Mouse (Mus musculus): Measurements from ENCODE around the gene Psmd7.
"Not testable (repeated sequence)": the region's sequence is repeated elsewhere in the genome, so short reads cannot be mapped to it uniquely, and the experiment has no call there.

Psmd7 gene

DNA sequence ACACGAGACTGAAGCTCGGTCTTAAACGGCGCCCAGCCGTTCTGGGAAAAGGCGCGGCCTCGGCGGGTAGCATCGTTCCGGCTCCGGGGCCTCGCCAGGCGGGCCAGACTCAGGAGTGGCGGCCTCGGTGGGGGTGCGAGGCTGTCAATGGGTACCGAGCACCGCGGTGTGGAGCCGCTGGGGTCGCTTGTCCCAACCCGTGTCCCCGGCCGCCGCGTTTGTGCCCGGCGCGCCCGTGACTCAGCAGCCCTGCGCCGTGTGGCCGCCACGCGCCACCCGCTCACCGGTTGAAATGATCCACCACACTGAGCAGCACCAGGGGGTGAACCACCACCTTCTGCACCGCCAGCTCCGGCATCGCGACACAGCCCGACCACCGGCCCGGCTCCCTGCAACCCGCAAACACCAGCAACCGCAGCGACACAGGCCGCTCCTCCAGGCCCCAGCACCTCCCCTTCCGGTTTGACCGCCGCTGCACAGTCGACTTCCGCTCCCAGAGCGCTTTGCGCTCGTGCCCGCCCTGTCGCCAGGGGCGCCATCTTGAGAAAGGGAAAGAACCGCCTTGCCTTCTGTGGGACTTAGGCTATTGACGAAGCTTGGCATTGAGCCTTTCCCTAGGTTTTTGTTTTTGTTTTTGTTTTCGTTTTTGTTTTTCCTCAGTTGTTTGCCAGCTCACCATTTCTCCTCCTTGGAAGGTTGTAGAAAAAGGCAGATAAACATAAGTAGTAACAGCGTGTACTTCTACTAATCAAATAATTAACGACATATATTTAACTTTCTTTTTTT, at the start of gene Psmd7:
Gene Psmd7 (minus strand): TSS at position 470 of the 786 bp plus-strand sequence.
- peak; percentile 96 for DNase-seq (ENCODE audit: extremely low spot score, low spot score)

- no peak for DNase-seq (ENCODE audit: extremely low spot score, low spot score)
Observed at GRCm38 (mm10) chr8:107633734-107634133, 45.5 kb upstream of the Psmd7 start.

DNA sequence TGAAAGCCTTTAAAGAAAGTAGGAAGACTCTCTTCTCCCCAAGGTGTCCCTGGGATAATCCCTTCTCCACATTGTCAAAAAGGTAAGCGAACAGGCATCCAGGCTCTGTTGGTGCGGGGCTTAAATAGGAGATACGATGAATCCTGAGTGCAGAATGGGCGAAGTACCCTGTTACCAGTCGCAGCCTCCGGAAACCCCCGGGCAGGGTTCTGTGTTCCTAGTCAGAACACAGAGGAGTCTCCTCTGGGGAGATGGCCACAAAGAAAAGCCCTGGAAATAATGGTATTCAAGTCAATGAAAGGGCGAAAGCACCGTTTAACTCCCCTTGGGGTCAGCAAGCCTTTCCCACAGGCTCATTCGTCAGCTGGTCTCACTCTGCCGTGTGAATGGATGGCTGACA, 41.4 kb upstream of the Psmd7 start:
- no peak for DNase-seq (ENCODE audit: extremely low spot score, low spot score)

- DNase-seq (ENCODE audit: extremely low spot score, low spot score), result no peak
Observed at GRCm38 (mm10) chr8:107628501-107629149, 40.4 kb upstream of the Psmd7 start.

GRCm38 (mm10) chr8:107627881-107628280, 39.6 kb upstream of the Psmd7 start:
- no peak for DNase-seq (ENCODE audit: extremely low spot score, low spot score)

GRCm38 (mm10) chr8:107624301-107624700, 36.0 kb upstream of the Psmd7 start:
- DNase-seq (ENCODE audit: extremely low spot score, low spot score), result not testable (repeated sequence)

- DNase-seq (ENCODE audit: extremely low spot score, low spot score), result no peak
Observed at GRCm38 (mm10) chr8:107621930-107622623, 33.8 kb upstream of the Psmd7 start.

DNA sequence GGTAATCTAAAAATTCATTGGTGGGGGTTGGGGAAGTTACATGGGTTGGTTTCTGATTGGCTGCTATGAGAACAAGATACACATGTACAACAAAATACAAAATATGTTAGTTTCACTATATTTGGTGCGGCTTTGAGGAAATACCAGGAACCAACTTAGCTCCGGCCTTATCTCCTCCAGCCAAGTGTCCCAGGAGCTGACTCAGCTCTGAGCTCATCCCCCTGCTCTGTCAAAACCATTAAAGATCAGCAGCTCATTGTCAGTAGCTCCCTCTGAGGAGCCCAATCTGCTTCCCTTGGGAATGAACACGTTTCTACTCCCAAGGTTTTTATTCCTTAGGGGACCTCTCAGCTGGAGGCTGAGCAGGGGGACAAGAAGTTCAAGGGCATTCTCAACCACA, 32.9 kb upstream of the Psmd7 start:
- no peak for DNase-seq (ENCODE audit: extremely low spot score, low spot score)

- no peak for DNase-seq (ENCODE audit: extremely low spot score, low spot score)
Observed at GRCm38 (mm10) chr8:107618499-107618898, 30.2 kb upstream of the Psmd7 start.

DNA sequence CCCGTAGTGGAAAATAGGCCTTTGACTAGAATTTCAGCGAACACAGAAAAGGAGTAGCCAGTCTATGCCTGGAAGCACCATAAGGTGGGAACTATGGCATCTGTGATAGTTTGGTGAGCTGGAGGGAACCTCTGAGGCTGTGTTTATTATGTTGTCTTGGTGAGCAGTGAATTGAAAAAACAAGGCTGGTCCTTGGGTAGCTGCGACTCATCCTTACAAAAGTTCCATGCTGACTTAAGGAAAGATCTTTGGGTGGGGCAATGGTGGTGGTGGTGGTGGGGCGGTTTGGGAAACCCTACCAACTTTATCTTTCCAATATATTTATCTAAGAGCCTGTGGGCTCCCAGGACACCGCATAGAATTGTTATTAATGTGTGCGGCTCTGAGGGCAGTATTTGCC, 25.1 kb upstream of the Psmd7 start:
- no peak for DNase-seq (ENCODE audit: extremely low spot score, low spot score)

GRCm38 (mm10) chr8:107610845-107611244, 22.6 kb upstream of the Psmd7 start:
- DNase-seq (ENCODE audit: extremely low spot score, low spot score), result no peak

DNA sequence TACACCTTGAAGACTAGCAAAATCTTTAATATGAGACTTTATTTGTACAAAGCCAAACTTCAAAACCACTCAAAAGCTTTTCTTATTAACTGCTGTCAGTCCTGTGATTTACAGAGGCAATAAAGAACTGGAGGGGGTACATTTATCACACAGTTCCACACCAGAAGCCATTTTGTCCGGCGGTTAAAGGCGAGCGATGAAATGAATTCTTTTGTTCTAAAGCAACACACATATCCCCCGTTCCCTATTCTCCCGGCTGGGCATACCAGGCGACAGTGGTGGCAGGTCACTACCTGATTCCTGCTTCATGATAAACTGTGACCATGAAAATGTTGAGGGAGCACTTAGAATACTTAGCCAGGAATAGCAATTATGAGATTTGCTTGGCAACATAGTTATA, 20.5 kb upstream of the Psmd7 start:
- no peak for DNase-seq (ENCODE audit: extremely low spot score, low spot score)

GRCm38 (mm10) chr8:107603026-107603425, 14.8 kb upstream of the Psmd7 start:
- peak; percentile 64 for DNase-seq (ENCODE audit: extremely low spot score, low spot score)

GRCm38 (mm10) chr8:107599691-107600090, 11.4 kb upstream of the Psmd7 start:
- no peak for DNase-seq (ENCODE audit: extremely low spot score, low spot score)

- no peak for DNase-seq (ENCODE audit: extremely low spot score, low spot score)
Observed at GRCm38 (mm10) chr8:107597731-107598130, 9.5 kb upstream of the Psmd7 start.

GRCm38 (mm10) chr8:107594817-107595216, 6.6 kb upstream of the Psmd7 start:
- DNase-seq (ENCODE audit: extremely low spot score, low spot score), result no peak

- DNase-seq (ENCODE audit: extremely low spot score, low spot score), result no peak
Observed at GRCm38 (mm10) chr8:107593967-107594729, 5.9 kb upstream of the Psmd7 start.

DNA sequence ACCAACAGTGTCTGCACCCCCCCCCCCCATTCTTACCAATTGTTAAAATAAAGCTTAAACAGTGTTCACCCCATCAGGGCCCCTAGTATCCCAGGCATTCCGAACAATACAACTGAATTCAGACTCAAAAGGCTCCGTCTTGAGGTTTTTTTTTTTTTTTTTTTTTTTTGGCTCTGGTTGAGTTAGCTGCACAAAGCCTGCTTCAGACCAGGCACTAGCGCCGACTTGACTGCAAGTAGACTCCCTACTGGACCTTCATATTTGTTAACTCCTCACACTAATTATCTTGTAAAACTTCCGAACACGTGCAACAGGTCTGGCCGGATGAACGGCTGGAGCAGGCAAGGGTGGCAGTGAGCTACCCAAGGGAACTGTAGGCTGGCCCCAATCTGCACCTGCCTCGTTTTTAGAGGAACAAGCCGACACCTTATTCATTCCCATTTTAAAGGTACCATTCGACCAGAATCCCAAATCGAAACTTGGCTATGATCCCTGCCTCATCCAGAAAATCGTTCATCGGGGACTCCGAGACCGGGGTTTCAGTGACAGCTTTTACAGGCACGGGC, 752 bp downstream of the Psmd7 start:
- DNase-seq (ENCODE audit: extremely low spot score, low spot score), result peak; percentile 45

GRCm38 (mm10) chr8:107582136-107582535, 6.1 kb downstream of the Psmd7 start:
- no peak for DNase-seq (ENCODE audit: extremely low spot score, low spot score)

DNA sequence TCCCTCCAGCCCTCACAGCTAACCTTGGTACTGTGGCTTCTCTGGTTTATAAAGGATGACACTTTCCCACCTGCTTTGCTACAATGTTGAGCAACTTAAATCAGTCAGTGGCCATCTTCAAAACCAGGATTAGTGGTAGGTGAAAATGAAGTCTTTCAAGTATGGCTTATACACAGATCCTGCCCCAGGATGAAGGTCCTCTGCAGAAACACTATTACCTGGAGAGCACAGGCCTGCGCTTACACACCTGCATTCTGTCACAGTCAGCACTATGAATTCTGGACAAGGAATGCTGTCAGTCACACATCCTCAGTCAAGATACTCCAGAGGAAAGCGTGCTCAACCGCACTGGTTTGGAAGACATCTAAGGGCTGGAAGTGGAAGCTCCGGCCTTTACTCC, 6.7 kb downstream of the Psmd7 start:
- DNase-seq (ENCODE audit: extremely low spot score, low spot score), result no peak

- DNase-seq (ENCODE audit: extremely low spot score, low spot score), result no peak
Observed at GRCm38 (mm10) chr8:107580879-107581278, 7.4 kb downstream of the Psmd7 start.
